Mouse (Mus musculus): ENCODE results near the gene Trabd. TPM values are rescaled to one million over a fixed set of nuclear protein-coding genes. Genes with fewer than 3 reads are reported as not detected.
A peak's percentile ranks its signal among the peaks of the same experiment; 100 is the strongest.

Gene Trabd
- polyA plus RNA-seq (2014; fragmentation: Nextera tagmentation; extraction: Ambion mirVana), result 39.5 and 42.1 TPM in 2 replicates

DNA sequence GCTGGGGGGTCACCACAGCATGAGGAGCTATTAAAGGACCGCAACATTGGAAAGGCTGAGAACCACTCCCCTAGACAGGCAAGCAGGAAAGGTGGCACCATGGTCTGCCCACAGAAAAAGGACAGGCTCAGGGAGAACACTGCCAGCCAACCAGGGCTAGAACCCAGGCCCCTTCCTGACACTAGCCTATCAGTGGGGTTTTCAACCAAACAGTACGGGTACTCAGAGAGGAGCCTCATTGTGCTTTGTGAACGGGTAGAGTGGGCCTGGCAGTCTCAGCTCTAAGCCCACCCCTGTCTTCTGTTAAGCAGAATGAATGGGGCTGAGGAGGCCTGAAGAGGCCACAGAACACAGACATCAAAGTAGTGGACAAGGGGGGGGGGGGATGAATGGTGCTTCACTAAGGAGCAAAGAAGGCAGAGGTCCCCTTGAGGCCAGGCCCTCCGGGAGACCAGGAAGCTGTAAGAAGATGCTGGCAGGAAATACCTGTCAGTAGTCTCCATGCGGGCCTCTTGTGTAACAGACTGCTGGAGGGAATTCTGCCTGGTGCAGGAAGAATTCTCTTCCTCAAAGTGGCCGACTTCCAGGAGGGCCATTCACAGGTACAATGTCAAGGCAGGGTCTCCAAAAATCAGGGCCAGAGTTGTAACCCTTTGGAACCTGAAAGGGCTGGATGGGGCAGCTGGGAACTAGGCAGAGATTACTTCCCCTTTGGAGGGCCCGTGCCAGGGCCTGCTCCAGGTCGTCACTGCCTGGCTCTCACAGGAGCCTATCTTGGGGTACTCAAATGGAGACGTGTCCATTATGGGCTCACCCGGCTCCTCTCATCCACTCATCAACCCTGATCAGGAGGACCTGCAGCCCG, at the start of gene Trabd:
Gene Trabd, plus strand, starts transcription at position 512 of the 865 bp plus-strand sequence.
- peak within 1 kb of the TSS; percentile 87 for H3K27ac ChIP-seq (ENCODE audit: low read depth, low read length)
- no peaks in the 10 kb centered on the region; the same call in 1 of the 2 replicates for H3K27me3 ChIP-seq (ENCODE audit: control insufficient read depth, insufficient read depth, low read length)
- H3K36me3 ChIP-seq (ENCODE audit: control insufficient read depth, insufficient read depth, low read length), result no peaks in the 10 kb centered on the region
- no peak; the same call in 1 of the 2 replicates for ATAC-seq (ENCODE audit: low FRiP score)
- no peak for DNase-seq (ENCODE audit: low spot score)
- WGBS, result 28% methylated on average over 11 of the region's 11 CpGs
- H3K4me1 ChIP-seq (replicated peaks; ENCODE audit: control insufficient read depth, insufficient read depth, low read length), result peaks cover 16% of the 10 kb centered on the region
- H3K9me3 ChIP-seq (ENCODE audit: control insufficient read depth, low read length), result no peaks in the 10 kb centered on the region
- H3K4me3 ChIP-seq (ENCODE audit: low read depth, low read length), result peak within 1 kb of the TSS; percentile 75
- H3K9ac ChIP-seq (ENCODE audit: low read depth, low read length), result peak within 1 kb of the TSS; percentile 89
- peak within 1 kb of the TSS; percentile 93 for H3K4me2 ChIP-seq (replicated peaks; ENCODE audit: low read depth, low read length)

DNA sequence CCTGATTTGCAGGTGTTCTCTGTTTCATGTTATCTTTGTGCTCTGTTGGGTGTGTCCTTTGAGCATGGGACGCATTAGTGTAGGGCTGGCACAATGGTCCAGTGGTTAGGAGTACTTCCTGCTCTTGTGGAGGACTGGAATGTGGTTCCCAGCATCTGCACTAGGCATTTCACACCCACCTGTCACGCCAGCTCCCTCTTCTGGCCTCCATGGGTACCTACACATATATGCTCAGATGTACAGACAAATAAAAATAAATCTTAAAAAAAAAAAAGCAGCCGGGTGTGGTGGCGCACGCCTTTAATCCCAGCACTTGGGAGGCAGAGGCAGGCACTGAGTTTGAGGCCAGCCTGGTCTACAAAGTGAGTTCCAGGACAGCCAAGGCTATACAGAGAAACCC, 30.5 kb upstream of the Trabd start:
- WGBS, result 79% methylated on average over 5 of the region's 5 CpGs
- no peaks in the 10 kb centered on the region for H3K27me3 ChIP-seq (ENCODE audit: control insufficient read depth, insufficient read depth, low read length)
- no peak overlapping the region for H3K4me2 ChIP-seq (replicated peaks; ENCODE audit: low read depth, low read length)
- no peak overlapping the region for H3K9ac ChIP-seq (ENCODE audit: low read depth, low read length)
- H3K4me3 ChIP-seq (ENCODE audit: low read depth, low read length), result no peak overlapping the region
- no peak for DNase-seq (ENCODE audit: low spot score)
- H3K4me1 ChIP-seq (replicated peaks; ENCODE audit: control insufficient read depth, insufficient read depth, low read length), result no peaks in the 10 kb centered on the region
- no peaks in the 10 kb centered on the region for H3K36me3 ChIP-seq (ENCODE audit: control insufficient read depth, insufficient read depth, low read length)
- no peak overlapping the region for H3K27ac ChIP-seq (ENCODE audit: low read depth, low read length)
- ATAC-seq (ENCODE audit: low FRiP score), result no peak
- H3K9me3 ChIP-seq (ENCODE audit: control insufficient read depth, low read length), result no peaks in the 10 kb centered on the region

DNA sequence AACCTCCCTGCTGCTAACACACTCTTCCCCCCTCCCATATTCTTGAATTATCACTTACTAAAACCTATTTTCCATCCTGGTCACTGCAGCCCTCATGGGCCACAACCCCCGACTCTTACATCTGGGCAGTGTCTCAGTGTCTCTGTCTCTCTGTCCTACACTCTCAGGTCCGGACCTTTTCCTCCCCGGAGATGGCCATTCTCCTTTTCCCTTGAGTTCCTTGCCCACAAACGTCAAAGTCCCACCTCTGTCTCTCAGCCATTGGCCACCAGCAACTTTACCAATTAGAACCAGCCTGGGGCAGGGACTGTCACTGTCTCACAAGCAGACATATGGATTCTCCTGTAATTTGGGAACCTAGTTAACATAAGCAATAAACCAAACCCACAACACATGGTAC, 28.6 kb upstream of the Trabd start:
- no peak overlapping the region for H3K4me2 ChIP-seq (replicated peaks; ENCODE audit: low read depth, low read length)
- H3K9ac ChIP-seq (ENCODE audit: low read depth, low read length), result no peak overlapping the region
- no peak overlapping the region for H3K4me3 ChIP-seq (ENCODE audit: low read depth, low read length)
- no peaks in the 10 kb centered on the region for H3K9me3 ChIP-seq (ENCODE audit: control insufficient read depth, low read length)
- H3K27me3 ChIP-seq (ENCODE audit: control insufficient read depth, insufficient read depth, low read length), result no peaks in the 10 kb centered on the region
- 75% methylated on average over 4 of the region's 4 CpGs for WGBS
- H3K4me1 ChIP-seq (replicated peaks; ENCODE audit: control insufficient read depth, insufficient read depth, low read length), result no peaks in the 10 kb centered on the region
- no peak for ATAC-seq (ENCODE audit: low FRiP score)
- DNase-seq (ENCODE audit: low spot score), result no peak
- H3K36me3 ChIP-seq (ENCODE audit: control insufficient read depth, insufficient read depth, low read length), result no peaks in the 10 kb centered on the region
- no peak overlapping the region for H3K27ac ChIP-seq (ENCODE audit: low read depth, low read length)

DNA sequence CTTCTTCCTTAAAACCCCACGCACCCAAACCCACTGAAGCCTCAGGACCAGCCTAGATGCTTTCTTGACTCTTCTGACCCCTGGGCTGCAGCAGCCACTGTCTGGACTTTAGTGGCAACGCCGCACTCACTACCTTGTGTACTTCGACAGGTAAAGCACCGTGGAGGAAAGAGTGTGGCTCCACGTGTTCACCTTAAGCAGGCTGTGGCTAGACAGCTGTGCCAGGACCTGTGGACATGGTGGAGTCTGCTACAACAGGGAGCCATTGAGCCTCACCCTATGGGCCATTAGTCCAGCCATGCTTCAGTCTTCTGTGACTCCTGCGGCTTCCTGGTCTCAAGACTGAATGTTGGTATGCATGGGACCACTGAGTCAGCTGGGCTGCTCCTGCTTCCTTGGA, 20.3 kb upstream of the Trabd start:
- Histone ChIP-seq H3K27ac (ENCODE audit: low read depth, low read length) (no peak overlapping the region), H3K9me3 (ENCODE audit: control insufficient read depth, low read length) (no peaks in the 10 kb centered on the region), H3K4me3 (ENCODE audit: low read depth, low read length) (no peak overlapping the region), H3K4me2 (replicated peaks; ENCODE audit: low read depth, low read length) (no peak overlapping the region), H3K36me3 (ENCODE audit: control insufficient read depth, insufficient read depth, low read length) (no peaks in the 10 kb centered on the region), H3K4me1 (replicated peaks; ENCODE audit: control insufficient read depth, insufficient read depth, low read length) (no peaks in the 10 kb centered on the region), H3K27me3 (ENCODE audit: control insufficient read depth, insufficient read depth, low read length) (peaks cover 12% of the 10 kb centered on the region; the same call in 1 of the 2 replicates), H3K9ac (ENCODE audit: low read depth, low read length) (no peak overlapping the region)
- ATAC-seq (ENCODE audit: low FRiP score), result no peak
- WGBS, result 89% methylated on average over 7 of the region's 7 CpGs
- no peak for DNase-seq (ENCODE audit: low spot score)

DNA sequence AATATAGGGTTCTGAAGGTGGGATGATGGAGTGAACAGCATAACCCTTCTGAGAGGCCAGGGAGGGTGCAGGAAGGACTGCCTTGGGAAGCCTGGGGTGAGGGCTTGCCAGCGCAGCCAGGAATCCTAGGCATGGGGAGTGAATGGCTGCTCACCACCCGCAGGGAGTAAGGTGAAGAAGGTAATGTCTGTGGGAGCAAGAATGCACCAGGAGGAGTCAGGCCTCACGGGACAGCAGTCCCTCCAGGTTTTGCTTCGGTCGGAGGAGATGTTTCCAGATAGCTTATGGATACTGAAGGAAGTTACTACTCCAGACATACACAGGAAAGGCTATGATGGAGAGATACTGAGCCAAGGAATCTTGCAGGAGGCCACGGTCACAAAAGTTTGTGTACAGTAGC, 16.2 kb upstream of the Trabd start:
- no peak for DNase-seq (ENCODE audit: low spot score)
- 29% methylated on average over 6 of the region's 6 CpGs for WGBS
- Histone ChIP-seq H3K9me3 (ENCODE audit: control insufficient read depth, low read length) (no peaks in the 10 kb centered on the region), H3K27me3 (ENCODE audit: control insufficient read depth, insufficient read depth, low read length) (peaks cover 12% of the 10 kb centered on the region; the same call in 1 of the 2 replicates), H3K4me2 (replicated peaks; ENCODE audit: low read depth, low read length) (peak overlapping the region; percentile 73), H3K9ac (ENCODE audit: low read depth, low read length) (no peak overlapping the region; the same call in none of the 2 replicates), H3K27ac (ENCODE audit: low read depth, low read length) (no peak overlapping the region), H3K4me3 (ENCODE audit: low read depth, low read length) (no peak overlapping the region), H3K36me3 (ENCODE audit: control insufficient read depth, insufficient read depth, low read length) (no peaks in the 10 kb centered on the region), H3K4me1 (replicated peaks; ENCODE audit: control insufficient read depth, insufficient read depth, low read length) (no peaks in the 10 kb centered on the region)
- ATAC-seq (ENCODE audit: low FRiP score), result no peak

DNA sequence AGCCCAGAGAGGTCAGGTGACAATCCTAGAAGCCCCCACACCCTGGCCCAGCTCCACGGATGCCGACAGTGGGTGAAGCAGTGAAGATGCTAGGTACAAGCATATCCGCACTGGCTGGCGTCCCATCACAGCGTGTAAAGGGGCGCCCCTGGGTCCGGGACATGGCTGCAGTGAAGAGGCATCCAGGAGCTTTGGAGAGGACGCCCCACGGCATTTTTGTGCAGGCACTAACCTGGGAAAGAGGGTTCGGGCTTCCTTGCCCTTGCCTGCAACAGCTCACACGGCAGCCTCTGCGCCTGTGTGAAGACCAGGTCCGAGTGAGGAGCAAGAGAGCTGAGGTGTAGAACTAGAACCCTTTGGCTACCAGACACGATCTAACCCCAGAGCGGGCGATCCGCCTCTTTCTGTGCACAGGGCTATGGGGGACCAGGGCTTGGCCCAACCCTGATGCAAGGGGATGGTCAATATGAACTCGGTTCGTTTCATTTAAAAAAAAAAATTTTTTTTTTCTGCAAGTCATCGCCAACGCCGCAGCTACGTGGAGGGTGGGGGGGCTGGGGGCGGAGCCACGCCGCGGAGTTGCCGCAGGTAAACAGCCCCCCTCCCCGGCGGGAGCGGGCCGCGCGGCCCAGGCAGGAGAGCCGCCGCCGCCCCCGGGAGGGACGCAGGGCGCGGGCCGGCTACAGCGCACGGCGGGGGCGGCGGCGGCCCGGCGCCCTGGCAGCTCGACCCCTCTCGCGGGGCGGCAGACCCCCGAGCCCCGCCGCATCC, 15.6 kb upstream of the Trabd start, which contains the start of gene Panx2:
Gene Panx2, plus strand, starts transcription at position 574 of the 771 bp plus-strand sequence.
- 2% methylated on average over 26 of the region's 57 CpGs for WGBS
- Histone ChIP-seq H3K4me1 (replicated peaks; ENCODE audit: control insufficient read depth, insufficient read depth, low read length) (no peaks in the 10 kb centered on the region), H3K27ac (ENCODE audit: low read depth, low read length) (no peak within 1 kb of the TSS), H3K36me3 (ENCODE audit: control insufficient read depth, insufficient read depth, low read length) (no peaks in the 10 kb centered on the region), H3K27me3 (ENCODE audit: control insufficient read depth, insufficient read depth, low read length) (peaks cover 12% of the 10 kb centered on the region; the same call in 1 of the 2 replicates), H3K9ac (ENCODE audit: low read depth, low read length) (peak within 1 kb of the TSS; percentile 77), H3K9me3 (ENCODE audit: control insufficient read depth, low read length) (no peaks in the 10 kb centered on the region), H3K4me3 (ENCODE audit: low read depth, low read length) (peak within 1 kb of the TSS; percentile 72), H3K4me2 (replicated peaks; ENCODE audit: low read depth, low read length) (peak within 1 kb of the TSS; percentile 73)
- peak; percentile 60 for DNase-seq (ENCODE audit: low spot score)
- peak; percentile 54 for ATAC-seq (ENCODE audit: low FRiP score)

DNA sequence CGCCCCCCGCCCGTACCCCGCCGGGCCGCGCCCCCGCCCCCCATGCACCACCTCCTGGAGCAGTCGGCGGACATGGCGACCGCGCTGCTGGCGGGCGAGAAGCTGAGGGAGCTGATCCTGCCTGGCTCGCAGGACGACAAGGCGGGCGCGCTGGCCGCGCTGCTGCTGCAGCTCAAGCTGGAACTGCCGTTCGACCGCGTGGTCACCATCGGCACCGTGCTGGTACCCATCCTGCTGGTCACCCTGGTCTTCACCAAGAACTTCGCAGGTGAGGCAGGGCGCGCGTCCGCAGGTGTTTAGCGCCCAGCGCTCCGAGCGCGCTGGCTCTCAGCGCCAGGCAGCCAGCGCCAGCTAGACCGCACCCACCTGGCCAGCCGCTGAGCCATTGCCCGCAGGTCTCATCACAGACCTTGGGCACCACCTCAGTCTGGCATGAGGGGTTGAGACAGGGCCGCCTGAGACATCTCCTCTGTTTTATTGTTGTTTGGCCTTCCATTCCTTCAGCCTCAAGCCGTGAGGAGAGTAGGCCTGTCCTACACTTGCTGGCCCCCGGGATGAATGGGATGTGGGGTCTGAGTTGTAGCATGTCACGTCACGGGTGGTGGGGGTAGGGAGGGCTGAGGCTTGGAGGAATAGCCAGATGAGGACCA, 14.8 kb upstream of the Trabd start:
- Histone ChIP-seq H3K4me1 (replicated peaks; ENCODE audit: control insufficient read depth, insufficient read depth, low read length) (no peaks in the 10 kb centered on the region), H3K9ac (ENCODE audit: low read depth, low read length) (peak overlapping the region; percentile 77), H3K4me2 (replicated peaks; ENCODE audit: low read depth, low read length) (peak overlapping the region; percentile 73), H3K36me3 (ENCODE audit: control insufficient read depth, insufficient read depth, low read length) (no peaks in the 10 kb centered on the region), H3K27me3 (ENCODE audit: control insufficient read depth, insufficient read depth, low read length) (peaks cover 12% of the 10 kb centered on the region; the same call in 1 of the 2 replicates), H3K4me3 (ENCODE audit: low read depth, low read length) (peak overlapping the region; percentile 72), H3K9me3 (ENCODE audit: control insufficient read depth, low read length) (no peaks in the 10 kb centered on the region), H3K27ac (ENCODE audit: low read depth, low read length) (no peak overlapping the region)
- ATAC-seq (ENCODE audit: low FRiP score) (peak; percentile 70), DNase-seq (ENCODE audit: low spot score) (peak; percentile 55)
- whole genome bisulfite sequencing, result 2% methylated on average over 38 of the region's 48 CpGs

DNA sequence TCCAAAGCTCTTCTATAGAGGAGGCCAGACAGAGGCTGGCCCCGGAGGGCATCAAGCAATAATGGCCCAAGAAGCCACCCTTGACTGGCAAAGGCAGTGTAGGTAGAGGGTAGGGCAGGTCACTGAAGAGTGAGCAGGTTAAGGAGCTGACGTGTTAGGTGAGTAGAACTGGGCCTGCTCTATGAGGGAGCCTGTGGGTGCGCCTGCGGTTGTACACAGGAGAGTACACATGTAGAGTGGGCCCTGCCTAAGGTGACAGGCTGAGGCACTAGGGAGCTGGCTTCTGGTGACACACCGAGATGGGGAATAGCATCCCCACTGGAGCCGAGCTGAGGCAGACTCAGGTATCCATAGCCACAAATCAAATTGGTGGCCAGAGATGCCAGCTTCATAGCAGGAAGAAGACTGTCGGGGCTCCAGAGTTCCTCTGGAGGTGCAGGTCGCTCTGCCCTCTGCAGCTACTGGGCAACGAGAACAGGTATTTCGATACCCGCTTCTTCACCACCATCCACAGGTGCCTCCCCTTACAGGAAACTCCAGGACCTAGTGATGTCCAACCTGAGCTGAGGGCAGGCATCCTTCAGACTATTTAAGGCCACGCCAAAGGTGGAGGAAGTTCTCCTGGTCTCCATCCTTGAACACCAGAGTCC, 14.0 kb upstream of the Trabd start:
- no peak overlapping the region for H3K9ac ChIP-seq (ENCODE audit: low read depth, low read length)
- peak overlapping the region; percentile 73; the same call in 1 of the 2 replicates for H3K4me2 ChIP-seq (replicated peaks; ENCODE audit: low read depth, low read length)
- no peaks in the 10 kb centered on the region for H3K36me3 ChIP-seq (ENCODE audit: control insufficient read depth, insufficient read depth, low read length)
- H3K9me3 ChIP-seq (ENCODE audit: control insufficient read depth, low read length), result no peaks in the 10 kb centered on the region
- no peaks in the 10 kb centered on the region for H3K4me1 ChIP-seq (replicated peaks; ENCODE audit: control insufficient read depth, insufficient read depth, low read length)
- 0 out of 2 replicates have a peak overlapping the region, but pooled peaks have one; percentile 2 for H3K4me3 ChIP-seq (ENCODE audit: low read depth, low read length)
- ATAC-seq (ENCODE audit: low FRiP score) (no peak), DNase-seq (ENCODE audit: low spot score) (no peak)
- H3K27me3 ChIP-seq (ENCODE audit: control insufficient read depth, insufficient read depth, low read length), result peaks cover 12% of the 10 kb centered on the region; the same call in 1 of the 2 replicates
- H3K27ac ChIP-seq (ENCODE audit: low read depth, low read length), result no peak overlapping the region
- 89% methylated on average over 12 of the region's 12 CpGs for WGBS
